Mouse (Mus musculus): Measurements from ENCODE around the gene E2f6.

- TF ChIP-seq CTCF (conservative IDR thresholded peaks at IDR 0.05 in 1 of 2, IDR thresholded peaks at IDR 0.05 in 1 of 2; ENCODE audit: low read depth in 2 of 2, low read length in 2 of 2) = no peak
- no peak for TF ChIP-seq POLR2A (IDR thresholded peaks at IDR 0.05; ENCODE audit: low read depth, low read length)
- no peak for TF ChIP-seq RCOR1 (conservative IDR thresholded peaks at IDR 0.05; ENCODE audit: low read depth, low read length)
- TF ChIP-seq BHLHE40 (IDR thresholded peaks at IDR 0.05; ENCODE audit: low read depth, low read length) = no peak
- no peak for TF ChIP-seq MEF2A (IDR thresholded peaks at IDR 0.05; ENCODE audit: borderline replicate concordance, low read depth, low read length)
- no peak for TF ChIP-seq NELFE (IDR thresholded peaks at IDR 0.05; ENCODE audit: low read depth, low read length)
- TF ChIP-seq E2F4 (IDR thresholded peaks at IDR 0.05; ENCODE audit: insufficient replicate concordance, low read depth, low read length) = no peak
- no peak for TF ChIP-seq MAX (IDR thresholded peaks at IDR 0.05; ENCODE audit: low read length)
Measured at GRCm38 (mm10) chr12:16780320-16780719, 30.4 kb upstream of the E2f6 start.
